Mouse (Mus musculus) T-helper 2 cell (primary cell): Measurements from ENCODE around the gene Rbbp8nl.
"Not testable (repeated sequence)": the region's sequence is repeated elsewhere in the genome, so short reads cannot be mapped to it uniquely, and the experiment has no call there.

Source experiments
- in situ Hi-C: fragments of 300-600 bp; cut with MboI, MseI; formaldehyde crosslinking; loops from one replicate; pipeline ENCODE4 v1.15.1; 2025; ENCODE audit warnings: high pct_unique_total_duplicates

Gene Rbbp8nl

GRCm38 (mm10) chr2:180290503-180290902, 824 bp upstream of the Rbbp8nl start:
- in situ Hi-C loops: no loop called here

GRCm38 (mm10) chr2:180288966-180289365, 713 bp downstream of the Rbbp8nl start:
- in situ Hi-C loops: loop anchor here (5.0 kb wide), 1 partner anchor 38 kb away; no protein-coding TSS in a partner anchor

- in situ Hi-C loops: loop anchor here (5.0 kb wide), 1 partner anchor 68 kb away; no protein-coding TSS in a partner anchor
These were observed 10.4 kb downstream of the Rbbp8nl start for GRCm38 (mm10) chr2:180279321-180279720.

GRCm38 (mm10) chr2:180277773-180278320, 11.8 kb downstream of the Rbbp8nl start:
- in situ Hi-C loops: loop anchor here (5.0 kb wide), 1 partner anchor 69 kb away; no protein-coding TSS in a partner anchor

GRCm38 (mm10) chr2:180276851-180277259, 12.8 kb downstream of the Rbbp8nl start:
- in situ Hi-C loops: loop anchor here (5.0 kb wide), 1 partner anchor 70 kb away; no protein-coding TSS in a partner anchor

- in situ Hi-C loops: loop anchor here (5.0 kb wide), 1 partner anchor 71 kb away; no protein-coding TSS in a partner anchor
These were observed 13.3 kb downstream of the Rbbp8nl start for GRCm38 (mm10) chr2:180276385-180276784.

GRCm38 (mm10) chr2:180275836-180276235, 13.8 kb downstream of the Rbbp8nl start:
- in situ Hi-C loops: loop anchor here (5.0 kb wide), 1 partner anchor 71 kb away; no protein-coding TSS in a partner anchor

GRCm38 (mm10) chr2:180274523-180274922, 15.2 kb downstream of the Rbbp8nl start:
- in situ Hi-C loops: loop anchor here (5.0 kb wide), 1 partner anchor 168 kb away; no protein-coding TSS in a partner anchor

- in situ Hi-C loops: loop anchor here (5.0 kb wide), 1 partner anchor 169 kb away; no protein-coding TSS in a partner anchor
These were observed 16.1 kb downstream of the Rbbp8nl start, which contains the start of gene Cables2 for GRCm38 (mm10) chr2:180273394-180274244. TSS of gene Cables2 (minus strand) at chr2:180273496.

GRCm38 (mm10) chr2:180272884-180273321, 16.8 kb downstream of the Rbbp8nl start:
- in situ Hi-C loops: loop anchor here (5.0 kb wide), 1 partner anchor 169 kb away; no protein-coding TSS in a partner anchor

- in situ Hi-C loops: loop anchor here (5.0 kb wide), 1 partner anchor 170 kb away; no protein-coding TSS in a partner anchor
These were observed 17.8 kb downstream of the Rbbp8nl start for GRCm38 (mm10) chr2:180271804-180272395.

GRCm38 (mm10) chr2:180270537-180271255, 19.0 kb downstream of the Rbbp8nl start:
- in situ Hi-C loops: loop anchor here (5.0 kb wide), 1 partner anchor 172 kb away; no protein-coding TSS in a partner anchor

- in situ Hi-C loops: no loop called here
These were observed 20.4 kb downstream of the Rbbp8nl start for GRCm38 (mm10) chr2:180269329-180269728.

- in situ Hi-C loops: no loop called here
These were observed 21.7 kb downstream of the Rbbp8nl start for GRCm38 (mm10) chr2:180267955-180268354.

GRCm38 (mm10) chr2:180262891-180263290, 26.8 kb downstream of the Rbbp8nl start:
- in situ Hi-C loops: no loop called here

- in situ Hi-C loops: no loop called here
These were observed 27.2 kb downstream of the Rbbp8nl start for GRCm38 (mm10) chr2:180262441-180262840.

- in situ Hi-C loops: no loop called here
These were observed 27.8 kb downstream of the Rbbp8nl start for GRCm38 (mm10) chr2:180261901-180262300.

- in situ Hi-C loops: no loop called here
These were observed 28.8 kb downstream of the Rbbp8nl start for GRCm38 (mm10) chr2:180260610-180261480.

GRCm38 (mm10) chr2:180259826-180260609, 29.7 kb downstream of the Rbbp8nl start:
- in situ Hi-C loops: not testable (repeated sequence)
